Mouse (Mus musculus): Measurements from ENCODE around the gene Olfr344.

Olfr344 gene

GRCm38 (mm10) chr2:36566362-36566761 lies at the start of gene Olfr344:
Gene Olfr344, plus strand, starts transcription at chr2:36566662.
- DNase-seq = no peak

DNA sequence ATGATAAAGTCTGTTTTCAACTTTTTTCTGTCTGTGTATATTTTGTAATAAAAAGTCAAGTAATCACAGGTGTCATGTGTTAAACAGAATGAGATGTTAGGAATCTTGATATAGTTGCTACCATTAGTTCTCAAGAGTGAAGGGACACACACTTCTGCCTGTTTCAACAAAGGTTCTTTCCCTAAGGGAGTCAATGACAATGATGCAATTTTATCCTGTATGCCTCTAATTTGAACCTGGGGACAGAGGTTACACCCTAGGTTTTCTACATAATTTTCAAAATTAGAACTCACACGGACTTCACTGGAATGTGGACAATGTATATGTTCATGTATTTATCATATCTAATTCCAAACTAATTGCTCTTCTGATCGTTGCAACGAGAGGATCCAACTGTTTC lies 41.8 kb upstream of the Olfr344 start, which contains the start of gene Olfr342:
Gene Olfr342 (plus strand): TSS at position 301 of the 400 bp plus-strand sequence.
- DNase-seq = no peak

GRCm38 (mm10) chr2:36565156-36565555 lies 1.3 kb upstream of the Olfr344 start:
- DNase-seq = no peak

DNA sequence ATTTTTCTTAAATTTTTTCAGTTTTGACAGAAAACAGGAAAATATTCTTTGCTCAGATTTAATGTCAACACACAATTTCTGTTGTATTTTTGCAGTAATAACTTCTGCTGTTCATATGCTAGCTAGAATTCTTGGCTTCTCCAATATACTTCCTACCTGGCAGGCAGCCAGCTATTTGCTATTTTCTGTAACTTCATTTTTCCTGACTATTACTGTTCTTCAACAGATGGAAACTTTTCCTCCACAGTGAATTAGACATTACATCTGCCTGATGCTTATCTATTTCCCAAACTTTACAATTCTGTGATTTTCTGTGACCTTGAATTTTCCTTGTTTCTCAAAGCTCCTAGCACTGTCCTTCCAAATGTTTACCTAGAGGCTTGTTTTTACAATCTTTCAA lies 560 bp downstream of the Olfr344 start:
- DNase-seq = no peak

GRCm38 (mm10) chr2:36567845-36568244 lies 1.4 kb downstream of the Olfr344 start:
- DNase-seq = no peak
